Mouse (Mus musculus) heart, embryonic 12.5 days (tissue): ENCODE measurements around the gene Tsga10ip. TPM values are rescaled to one million over a fixed set of nuclear protein-coding genes. Genes with fewer than 3 reads are reported as not detected.

ENCODE experiments used
- polyA plus RNA-seq: library from polyadenylated mRNA; unstranded; fragments of >200 nt; fragmentation: Nextera tagmentation; extraction: Ambion mirVana; gene quantifications from 2 replicates; pipeline ENCODE4 v1.2.1, GENCODE M21; 2016

Gene Tsga10ip
- polyA plus RNA-seq, 1 experiment from 2014 or later, result 1.7 TPM

Other genes starting within 250 kb of the Tsga10ip start
- gene Pacs1, start 129.4 kb downstream of the Tsga10ip start, polyA plus RNA-seq, result 27.9 and 28.4 TPM in 2 replicates
- gene Sf3b2, start 107.1 kb downstream of the Tsga10ip start, polyA plus RNA-seq, result 221 and 227 TPM in 2 replicates
- 3.8 and 4.5 TPM in 2 replicates for gene Gal3st3, start 104.2 kb downstream of the Tsga10ip start, polyA plus RNA-seq
- gene Catsper1, start 66.8 kb downstream of the Tsga10ip start, polyA plus RNA-seq, result not detected in 2 replicates
- gene Cst6, start 53.0 kb downstream of the Tsga10ip start, polyA plus RNA-seq, result not detected in 2 replicates
- gene Eif1ad, start 35.8 kb downstream of the Tsga10ip start, polyA plus RNA-seq, result 42.8 and 43.0 TPM in 2 replicates
- 400 and 410 TPM in 2 replicates for gene Banf1, start 35.4 kb downstream of the Tsga10ip start, polyA plus RNA-seq
- gene Sart1, start 13.8 kb downstream of the Tsga10ip start, polyA plus RNA-seq, result 61.6 and 63.9 TPM in 2 replicates
- gene Drap1, start 22.5 kb upstream of the Tsga10ip start, polyA plus RNA-seq, result 190 and 194 TPM in 2 replicates
- 38.8 and 39.5 TPM in 2 replicates for gene AI837181, start 22.6 kb upstream of the Tsga10ip start, polyA plus RNA-seq
- not detected in 2 replicates for gene Fosl1, start 45.0 kb upstream of the Tsga10ip start, polyA plus RNA-seq
- gene Ccdc85b, start 55.4 kb upstream of the Tsga10ip start, polyA plus RNA-seq, result 10.5 and 13.0 TPM in 2 replicates
- gene Fibp, start 58.1 kb upstream of the Tsga10ip start, polyA plus RNA-seq, result 81.9 and 85.4 TPM in 2 replicates
- gene Ctsw, start 66.0 kb upstream of the Tsga10ip start, polyA plus RNA-seq, result 1.3 and 1.7 TPM in 2 replicates
- 70.3 and 70.6 TPM in 2 replicates for gene Efemp2, start 71.4 kb upstream of the Tsga10ip start, polyA plus RNA-seq
- gene Mus81, start 85.9 kb upstream of the Tsga10ip start, polyA plus RNA-seq, result 33.2 and 37.6 TPM in 2 replicates
- gene Cfl1, start 87.9 kb upstream of the Tsga10ip start, polyA plus RNA-seq, result 1,913 and 1,997 TPM in 2 replicates
- 0.23 and 0.24 TPM in 2 replicates for gene 1700020D05Rik, start 101.3 kb upstream of the Tsga10ip start, polyA plus RNA-seq
- gene Snx32, start 108.0 kb upstream of the Tsga10ip start, polyA plus RNA-seq, result 16.3 and 16.9 TPM in 2 replicates
- gene Ovol1, start 158.1 kb upstream of the Tsga10ip start, polyA plus RNA-seq, result not detected in 2 replicates
- 2.2 and 2.5 TPM in 2 replicates for gene Ap5b1, start 165.5 kb upstream of the Tsga10ip start, polyA plus RNA-seq
- gene Rnaseh2c, start 199.3 kb upstream of the Tsga10ip start, polyA plus RNA-seq, result 102 and 110 TPM in 2 replicates
- gene Kat5, start 207.7 kb upstream of the Tsga10ip start, polyA plus RNA-seq, result 31.5 and 36.1 TPM in 2 replicates
- 41.3 and 42.5 TPM in 2 replicates for gene Rela, start 235.0 kb upstream of the Tsga10ip start, polyA plus RNA-seq